Mouse (Mus musculus): Measurements from ENCODE around the gene Krtcap3.
"Not testable (repeated sequence)": the region's sequence is repeated elsewhere in the genome, so short reads cannot be mapped to it uniquely, and the experiment has no call there.

The Krtcap3 gene

GRCm38 (mm10) chr5:31251541-31252101 is at the start of gene Krtcap3:
Gene Krtcap3, plus strand, starts transcription at chr5:31251691.
- DNase-seq (ENCODE audit: low spot score): peak; percentile 83

DNA sequence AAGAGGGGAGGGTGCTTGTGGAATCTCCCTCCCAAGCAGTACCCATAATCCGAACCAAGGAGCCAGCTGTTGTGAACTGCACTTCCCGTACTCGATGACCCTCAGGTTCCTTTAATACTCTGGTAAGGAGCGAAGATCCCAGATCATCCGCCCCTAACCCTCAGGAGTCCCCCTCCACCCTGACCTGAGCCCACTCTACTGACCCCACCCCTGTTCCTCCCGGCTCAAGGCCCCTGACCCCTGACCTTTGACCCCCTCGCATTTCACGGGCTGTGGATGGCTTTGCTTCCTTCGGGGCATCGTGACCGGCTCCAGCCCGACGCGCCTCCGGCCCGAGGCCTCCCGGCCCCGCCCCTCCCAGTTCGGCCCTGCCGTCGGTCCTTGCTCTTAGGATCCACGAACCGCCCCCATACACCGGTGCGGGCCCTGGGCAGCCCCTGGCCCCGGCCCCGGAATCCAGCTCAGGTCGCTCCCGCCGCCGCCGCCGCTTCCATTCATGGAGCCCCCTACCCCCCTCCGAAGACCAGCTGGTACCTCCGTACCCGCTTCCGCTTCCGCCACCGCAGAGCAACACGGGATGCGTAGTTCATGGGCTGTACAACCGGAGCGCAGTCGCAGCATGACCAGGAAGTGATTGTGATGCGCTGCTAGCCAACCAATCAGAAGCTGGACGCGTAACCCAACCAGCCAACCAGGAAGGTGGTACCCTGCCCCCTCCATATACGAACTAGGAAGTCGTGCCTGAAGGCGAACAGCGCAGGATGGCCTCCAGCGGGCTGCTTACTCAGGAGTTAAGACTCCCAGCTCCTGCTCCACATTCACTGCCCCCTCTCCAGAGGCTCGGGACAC is 49.5 kb upstream of the Krtcap3 start, which contains the start of gene Zfp513:
Gene Zfp513 (minus strand): TSS at position 562 of the 849 bp plus-strand sequence.
- peak; percentile 95 for DNase-seq (ENCODE audit: low spot score)

DNA sequence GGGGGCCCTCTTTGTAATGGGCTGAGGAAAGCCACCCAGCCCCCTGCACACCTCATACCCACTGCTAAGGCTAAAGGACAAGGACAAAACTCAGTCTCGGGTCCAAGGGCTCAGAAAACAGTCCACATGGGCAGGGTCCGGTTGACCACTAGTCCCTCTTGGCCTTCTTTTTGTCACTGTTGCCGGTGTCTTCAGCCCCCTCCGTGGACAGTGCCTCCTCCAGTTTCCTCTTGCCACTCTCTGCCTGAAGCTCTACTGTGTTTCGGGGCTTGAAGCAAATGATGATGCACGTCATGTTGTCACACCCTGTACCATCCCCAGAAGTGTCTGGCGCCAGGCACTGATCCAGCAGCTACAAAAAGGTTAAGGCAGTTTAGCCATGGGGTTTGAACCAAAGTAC is 48.6 kb upstream of the Krtcap3 start:
- no peak for DNase-seq (ENCODE audit: low spot score)

DNA sequence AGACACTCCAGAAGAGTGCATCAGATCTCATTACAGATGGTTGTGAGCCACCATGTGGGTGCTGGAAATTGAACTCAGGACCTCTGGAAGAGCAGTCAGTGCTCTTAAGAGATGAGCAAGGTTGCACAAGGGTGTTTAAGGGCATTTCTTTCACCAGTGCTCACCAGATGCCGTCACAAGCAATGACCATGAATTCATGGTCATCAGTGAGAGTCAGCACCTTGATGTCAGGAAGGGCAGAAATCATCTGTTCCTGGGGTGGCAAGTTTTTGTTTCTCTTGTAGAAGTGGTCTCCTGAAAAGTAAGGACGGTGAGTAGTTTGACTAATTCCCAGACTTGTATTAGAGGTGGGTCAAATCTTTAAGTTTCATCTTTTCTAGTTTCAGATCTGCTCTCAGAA is 47.6 kb upstream of the Krtcap3 start:
- no peak for DNase-seq (ENCODE audit: low spot score)

DNA sequence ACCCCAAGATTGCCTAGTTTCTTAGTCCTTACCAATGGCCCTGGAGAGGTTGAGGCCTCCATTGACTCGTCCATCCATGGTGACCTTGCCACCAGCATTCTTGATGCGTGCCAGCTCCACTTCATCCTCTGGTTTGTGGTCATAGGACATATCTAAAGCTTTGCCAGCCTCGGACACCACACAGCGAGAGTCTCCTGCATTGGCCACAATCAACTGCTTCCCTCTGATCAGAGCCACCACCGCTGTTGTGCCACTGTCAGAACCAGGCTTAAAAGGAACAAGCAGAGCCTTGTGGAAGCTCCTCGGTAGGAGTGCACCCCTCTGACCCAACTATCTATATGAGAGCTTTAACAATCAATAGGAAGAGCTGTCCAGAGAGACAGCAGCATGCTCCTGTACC is 47.1 kb upstream of the Krtcap3 start:
- no peak for DNase-seq (ENCODE audit: low spot score)

DNA sequence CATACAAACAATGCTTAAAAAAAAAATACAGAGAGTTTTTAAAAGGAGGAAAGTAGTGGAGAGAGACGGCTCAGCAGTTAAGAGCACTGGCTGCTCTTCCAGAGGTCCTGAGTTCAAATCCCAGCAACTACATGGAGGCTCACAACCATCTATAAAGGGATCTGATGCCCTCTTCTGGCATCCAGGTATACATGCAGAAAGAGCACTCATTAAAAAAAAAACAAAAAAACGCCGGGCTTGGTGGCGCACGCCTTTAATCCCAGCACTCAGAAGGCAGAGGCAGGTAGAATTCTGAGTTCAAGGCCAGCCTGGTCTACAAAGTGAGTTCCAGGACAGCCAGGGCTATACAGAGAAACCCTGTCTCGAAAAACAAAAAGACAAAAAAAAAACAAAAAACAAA is 34.9 kb upstream of the Krtcap3 start:
- not testable (repeated sequence) for DNase-seq (ENCODE audit: low spot score)

DNA sequence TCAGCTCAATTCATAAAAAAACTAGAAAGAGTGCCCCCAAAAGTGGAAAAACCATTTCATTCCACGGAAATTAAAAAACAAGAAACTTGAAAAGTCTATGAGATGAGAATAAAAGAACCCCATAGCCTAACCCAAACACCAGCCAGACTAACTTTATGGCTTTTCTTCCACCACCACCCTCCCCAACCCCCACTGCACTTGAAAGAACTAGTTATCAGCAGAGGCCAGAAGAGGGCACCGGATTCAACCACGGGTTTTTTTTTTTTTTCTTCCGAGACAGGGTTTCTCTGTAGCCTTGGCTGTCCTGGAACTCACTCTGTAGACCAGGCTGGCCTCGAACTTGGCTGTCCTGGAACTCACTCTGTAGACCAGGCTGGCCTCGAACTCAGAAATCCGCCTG is 33.2 kb upstream of the Krtcap3 start:
- no peak for DNase-seq (ENCODE audit: low spot score)

- no peak for DNase-seq (ENCODE audit: low spot score)
Observed at GRCm38 (mm10) chr5:31219070-31219469, 32.4 kb upstream of the Krtcap3 start.

DNA sequence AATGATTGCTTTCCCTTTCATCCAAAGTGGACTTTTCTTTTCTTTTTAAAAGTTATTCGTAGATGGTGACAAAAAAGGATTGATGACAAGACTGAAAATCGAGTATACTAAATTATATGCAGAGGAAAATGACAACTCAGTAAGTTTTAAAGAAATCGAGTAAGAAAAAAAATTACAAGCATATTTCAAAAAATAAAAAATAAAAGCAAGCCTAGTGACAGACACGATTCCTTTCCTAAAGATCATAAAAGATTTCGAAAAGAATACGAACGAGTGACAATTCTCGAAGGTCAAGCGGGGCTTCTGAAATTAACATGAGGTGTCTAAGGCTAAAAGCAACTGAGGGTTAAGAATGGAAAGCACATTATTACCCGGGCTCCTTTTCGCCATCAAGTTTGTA is 32.0 kb upstream of the Krtcap3 start:
- no peak for DNase-seq (ENCODE audit: low spot score)

DNA sequence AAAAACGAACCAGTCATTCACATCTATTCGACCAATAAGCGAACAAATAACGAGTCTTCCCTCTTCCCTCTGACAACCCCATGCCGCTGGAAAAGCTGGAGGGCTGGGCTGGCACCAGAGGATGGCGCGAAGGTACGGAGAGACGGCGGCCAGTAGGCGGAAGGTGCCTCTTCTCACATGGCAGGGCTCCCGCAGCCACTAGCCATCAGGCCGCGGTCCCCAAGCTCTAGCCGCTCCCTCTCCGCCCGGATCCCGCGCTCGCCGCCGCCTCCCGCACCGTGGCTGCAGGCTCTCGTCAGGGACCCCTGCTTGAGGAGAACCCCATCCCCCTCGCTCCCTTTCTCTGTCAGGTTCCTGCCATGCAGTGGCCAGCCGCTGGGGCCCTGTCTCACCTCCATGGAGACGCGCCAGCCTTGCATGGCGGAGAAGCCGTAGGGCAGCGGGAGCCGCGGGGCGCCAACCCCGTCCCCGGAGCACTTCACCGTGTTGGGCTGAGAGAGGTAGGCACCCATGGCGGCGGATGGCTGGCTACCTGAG is 31.5 kb upstream of the Krtcap3 start:
- peak; percentile 43 for DNase-seq (ENCODE audit: low spot score)

DNA sequence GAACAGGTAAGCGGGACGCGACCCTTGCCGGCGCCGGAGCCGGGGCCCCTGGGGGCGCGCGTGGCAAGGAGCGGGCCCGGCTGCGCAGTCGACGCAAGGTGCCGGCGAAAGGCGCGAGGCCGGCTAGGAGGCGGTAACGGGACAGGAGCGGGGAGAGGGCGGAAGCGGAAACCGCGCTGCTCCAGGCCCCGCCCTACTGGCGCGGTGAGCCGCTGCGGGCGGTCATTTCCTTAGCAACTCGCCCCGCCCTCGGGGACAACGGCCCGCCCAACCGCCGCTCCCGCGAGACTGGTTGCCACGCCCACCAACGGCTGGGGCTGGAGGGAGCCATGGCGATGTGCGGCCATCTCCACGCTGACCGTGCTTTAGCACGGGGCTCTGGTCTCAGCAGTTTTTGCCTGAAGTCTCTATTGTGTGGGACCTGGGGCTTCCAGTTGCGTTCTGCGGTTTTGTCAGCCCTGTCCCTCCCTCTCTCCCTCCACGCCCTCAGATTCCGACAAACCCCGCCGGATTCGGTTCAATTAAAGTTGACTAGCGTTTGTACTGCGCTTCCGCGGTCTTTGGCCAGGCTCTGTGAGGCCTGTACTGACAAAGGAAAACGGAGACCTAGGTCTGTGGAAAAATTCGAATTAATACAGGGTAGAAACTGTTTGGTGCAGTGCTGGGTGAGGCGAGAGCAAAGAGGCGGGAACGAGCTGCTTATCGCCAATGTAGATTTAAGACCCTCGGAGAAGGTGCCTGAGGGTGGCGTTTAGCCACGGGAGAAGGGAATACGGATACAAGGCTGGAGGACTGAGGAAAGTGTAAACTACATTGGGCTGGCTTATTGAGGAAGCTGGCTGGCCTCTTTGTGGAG is 30.8 kb upstream of the Krtcap3 start, which contains the start of gene Ppm1g:
Gene Ppm1g (minus strand): TSS at position 240 of the 856 bp plus-strand sequence.
- peak; percentile 98 for DNase-seq (ENCODE audit: low spot score)

DNA sequence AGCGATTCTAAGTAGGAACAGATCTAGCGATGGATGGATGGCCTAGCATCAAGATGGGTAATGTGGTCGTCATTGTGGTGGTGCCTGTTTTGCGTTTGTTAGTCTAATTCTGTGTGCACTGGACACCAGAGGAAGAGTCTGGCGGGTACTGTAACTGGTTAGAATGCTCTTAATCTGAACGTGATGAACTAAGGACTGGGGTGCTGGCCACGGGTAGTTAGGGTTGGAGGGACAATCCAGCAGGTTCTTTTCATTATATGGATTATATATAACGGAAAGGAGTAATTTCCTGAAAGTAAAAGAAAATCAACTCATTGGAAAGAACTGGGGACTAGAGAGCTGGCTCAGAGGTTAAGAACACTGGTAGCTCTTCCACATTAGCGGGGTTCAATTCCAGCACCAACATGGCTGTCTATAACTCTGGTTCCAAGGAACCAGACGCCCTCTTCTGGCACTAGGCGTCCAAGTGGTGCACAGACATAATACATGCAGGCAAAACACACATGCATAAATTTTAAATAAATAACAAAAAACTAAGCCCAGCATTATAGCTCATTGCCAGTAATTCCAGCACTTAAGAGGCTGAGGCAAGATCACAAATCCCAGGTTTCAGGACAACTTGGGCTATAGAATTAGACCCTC is 30.1 kb upstream of the Krtcap3 start:
- DNase-seq (ENCODE audit: low spot score): peak; percentile 41

DNA sequence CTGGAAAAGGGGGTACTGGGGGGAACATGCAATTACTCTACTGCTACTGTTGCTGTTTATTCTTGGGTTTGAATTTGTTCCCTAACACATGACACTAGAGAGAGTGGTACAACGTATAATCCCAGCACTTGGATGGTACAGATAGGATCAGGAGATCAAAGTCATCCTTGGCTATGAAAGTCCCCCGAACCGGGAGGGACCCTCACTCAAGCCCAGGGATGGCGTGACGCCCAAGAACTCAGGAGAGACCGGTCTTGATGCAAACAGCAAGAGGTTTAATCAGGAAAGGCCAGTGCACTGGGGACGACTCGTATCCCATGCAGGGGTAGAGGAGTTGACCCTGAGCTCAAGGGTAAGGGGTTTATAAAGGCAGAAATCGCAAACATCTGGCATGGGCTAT is 28.8 kb upstream of the Krtcap3 start:
- DNase-seq (ENCODE audit: low spot score): no peak

- no peak for DNase-seq (ENCODE audit: low spot score)
Observed at GRCm38 (mm10) chr5:31226641-31227040, 24.9 kb upstream of the Krtcap3 start.

DNA sequence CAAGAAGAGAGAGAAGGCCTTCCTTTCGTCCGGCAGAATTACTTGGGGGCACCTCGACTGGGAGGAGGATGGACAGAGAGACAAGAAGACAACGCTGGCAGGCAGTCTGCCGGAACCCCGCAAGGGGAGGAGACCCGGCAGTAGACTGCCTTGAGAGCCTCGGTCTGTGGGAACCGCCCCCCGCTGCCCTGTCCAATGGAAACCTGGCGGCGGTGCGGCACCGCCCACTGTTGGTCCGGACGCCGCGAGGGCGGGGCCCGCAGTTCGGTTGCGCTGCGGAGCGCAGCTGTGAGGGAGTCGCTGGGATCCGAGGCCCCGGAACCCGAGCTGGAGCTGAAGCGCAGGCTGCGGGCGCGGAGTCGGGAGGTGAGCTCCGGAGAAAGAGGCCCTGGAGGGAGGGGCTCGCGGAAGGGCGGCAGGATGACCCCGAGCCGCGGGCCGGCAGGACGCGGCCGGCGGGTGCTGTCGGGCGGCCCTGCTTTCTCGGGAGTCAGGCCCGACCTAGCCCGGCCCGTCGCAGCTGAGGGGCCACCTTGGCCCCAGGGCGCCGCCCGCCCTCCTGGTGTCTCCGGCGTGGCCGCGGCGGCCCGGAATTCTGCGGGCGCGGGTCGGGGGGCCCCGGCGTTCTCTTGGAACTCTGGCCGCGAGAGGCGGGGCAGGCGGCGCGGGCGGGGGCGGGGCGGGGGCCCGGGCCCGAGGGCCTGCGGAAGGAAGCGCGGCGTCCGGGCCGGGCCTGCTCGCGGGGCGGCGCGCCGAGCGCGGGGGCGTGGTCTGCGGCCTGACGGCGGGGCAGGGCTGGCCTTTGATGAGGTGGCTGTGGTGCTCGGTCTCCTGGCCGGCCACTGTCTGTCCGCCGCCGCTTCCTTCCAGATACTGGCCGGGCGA is 10.6 kb upstream of the Krtcap3 start, which contains the start of the genes Nrbp1 and Gm9970:
Gene Nrbp1 (plus strand): TSS at position 228 of the 885 bp plus-strand sequence.
Gene Gm9970 (minus strand): TSS at position 596 of the 885 bp plus-strand sequence.
- DNase-seq (ENCODE audit: low spot score): peak; percentile 96

GRCm38 (mm10) chr5:31241522-31242034 is 9.9 kb upstream of the Krtcap3 start:
- DNase-seq (ENCODE audit: low spot score): no peak

- DNase-seq (ENCODE audit: low spot score): no peak
Observed at GRCm38 (mm10) chr5:31242191-31242590, 9.3 kb upstream of the Krtcap3 start.

DNA sequence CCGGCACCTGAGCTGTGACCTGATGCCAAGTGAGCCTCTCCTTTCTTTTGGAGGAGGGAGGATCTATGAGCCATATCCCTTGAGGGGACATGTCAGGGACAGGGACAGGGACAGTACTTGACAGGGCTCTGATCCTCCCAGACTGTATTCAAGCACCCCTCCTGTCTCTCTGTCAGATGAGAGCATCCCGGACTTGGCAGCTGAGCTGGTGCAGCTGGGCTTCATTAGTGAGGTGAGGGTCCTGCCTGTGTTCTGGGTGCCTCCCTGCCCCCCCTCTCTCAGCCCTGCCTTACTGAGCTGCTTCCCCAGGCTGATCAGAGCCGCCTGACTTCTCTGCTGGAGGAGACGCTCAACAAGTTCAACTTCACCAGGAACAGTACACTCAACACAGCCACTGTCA is 775 bp upstream of the Krtcap3 start:
- no peak for DNase-seq (ENCODE audit: low spot score)

- no peak for DNase-seq (ENCODE audit: low spot score)
Observed at GRCm38 (mm10) chr5:31252151-31252550, 660 bp downstream of the Krtcap3 start.

All from urinary bladder, postnatal 14 days (tissue).